Mouse (Mus musculus) frontal cortex, postnatal 36 days (tissue): Measurements from ENCODE around the gene Hdac4.
A peak's percentile ranks its signal among the peaks of the same experiment; 100 is the strongest.

Experiments used
- DNase-seq, 2 experiments: peaks; one replicate each; pipeline ENCODE4 v3.0.0; 2022; ENCODE audit warnings: low spot score in 2 of 2

The Hdac4 gene

DNA sequence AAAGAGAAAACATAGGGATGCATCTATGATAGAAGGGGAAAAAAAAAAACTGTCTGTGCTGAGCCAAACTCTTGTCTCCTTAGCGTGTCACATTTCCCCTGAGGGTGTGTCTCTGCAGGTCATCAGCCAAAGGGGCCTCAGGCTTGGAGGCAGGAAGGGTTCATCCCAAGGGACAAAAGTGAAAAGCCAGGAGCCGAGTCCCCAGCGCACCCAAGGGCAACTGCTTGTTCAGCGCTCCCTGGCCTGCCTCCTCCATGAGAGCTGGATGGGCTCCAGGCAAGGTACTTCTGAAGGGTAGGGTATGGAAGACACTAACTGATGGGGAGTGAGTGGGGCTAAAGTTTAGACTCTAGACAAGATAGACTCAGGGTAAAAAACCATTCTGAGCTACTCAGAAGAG is 273.8 kb downstream of the Hdac4 start:
- DNase-seq = no peak

DNA sequence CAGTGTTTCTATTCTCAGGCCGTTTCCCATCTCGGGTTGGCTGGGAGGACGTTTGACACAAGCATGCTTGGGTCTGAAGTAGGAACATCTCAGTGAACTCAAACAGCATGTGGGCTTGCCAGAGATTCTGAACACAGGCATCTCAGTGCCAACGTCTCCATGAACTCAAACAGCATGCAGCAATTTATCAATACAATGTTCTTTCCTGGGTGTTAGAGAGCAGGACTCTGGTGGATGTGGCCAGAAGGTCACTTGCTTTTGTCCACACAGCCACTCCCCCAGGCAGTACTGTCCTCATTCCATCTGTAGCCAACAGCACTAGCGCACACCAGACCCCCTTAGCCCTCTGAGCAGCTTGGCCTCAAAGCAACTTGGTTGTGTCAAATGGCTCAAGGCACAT is 274.2 kb downstream of the Hdac4 start:
- DNase-seq = no peak

GRCm38 (mm10) chr1:91920038-91920589 is 275.4 kb downstream of the Hdac4 start:
- peak in 1 of 2 experiments; percentile 59 for DNase-seq

- DNase-seq = no peak
These were observed 277.2 kb downstream of the Hdac4 start for GRCm38 (mm10) chr1:91918257-91918800.

- no peak for DNase-seq
These were observed 277.9 kb downstream of the Hdac4 start for GRCm38 (mm10) chr1:91917596-91917995.

GRCm38 (mm10) chr1:91915961-91916360 is 279.5 kb downstream of the Hdac4 start:
- no peak for DNase-seq

- no peak for DNase-seq
These were observed 280.9 kb downstream of the Hdac4 start for GRCm38 (mm10) chr1:91914648-91915047.

- DNase-seq = no peak
These were observed 281.6 kb downstream of the Hdac4 start for GRCm38 (mm10) chr1:91913850-91914249.

DNA sequence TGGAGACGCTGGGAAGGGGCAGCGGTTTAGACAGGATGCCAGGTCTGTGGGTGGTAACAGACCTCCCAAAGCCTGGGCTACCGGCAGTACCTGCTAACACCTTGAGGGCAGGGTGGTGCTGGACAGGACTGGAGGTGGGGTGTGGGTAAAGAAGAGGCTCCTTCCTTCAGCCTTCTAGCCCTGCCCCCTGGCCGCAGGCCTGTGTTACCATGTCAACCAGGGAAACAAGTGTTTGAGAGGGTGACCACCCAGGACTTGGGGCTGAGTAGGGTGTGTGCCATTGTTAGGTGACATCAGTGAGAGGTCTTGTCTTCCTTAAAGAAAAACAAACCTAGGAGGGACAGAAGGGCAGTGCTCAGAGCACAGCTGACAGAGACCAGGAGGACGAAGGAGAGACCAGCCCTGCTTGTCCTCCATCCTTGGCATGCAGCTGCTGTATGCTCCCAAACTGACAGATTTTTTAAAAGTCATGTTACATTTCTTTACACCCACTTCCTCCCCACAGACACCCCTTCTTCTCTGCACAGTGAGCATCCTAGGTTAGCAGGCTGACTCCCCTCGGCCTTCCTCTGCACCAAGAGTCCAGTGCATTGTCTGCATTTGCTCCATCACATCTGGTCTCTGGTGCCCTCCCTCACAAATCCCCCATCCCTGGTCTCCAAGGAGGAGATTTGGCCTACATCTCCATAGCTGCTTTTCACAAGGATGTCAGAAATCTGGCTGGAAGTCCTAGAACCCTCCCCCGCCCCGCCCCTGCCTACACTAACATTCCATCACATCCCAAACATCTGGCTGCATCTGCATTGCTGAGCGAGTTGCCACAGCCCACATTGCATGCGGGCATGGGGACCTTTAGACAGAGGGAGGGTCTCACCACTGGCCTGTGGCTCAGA is 283.0 kb downstream of the Hdac4 start:
- DNase-seq = no peak

GRCm38 (mm10) chr1:91905268-91905667 is 290.2 kb downstream of the Hdac4 start:
- DNase-seq = no peak

DNA sequence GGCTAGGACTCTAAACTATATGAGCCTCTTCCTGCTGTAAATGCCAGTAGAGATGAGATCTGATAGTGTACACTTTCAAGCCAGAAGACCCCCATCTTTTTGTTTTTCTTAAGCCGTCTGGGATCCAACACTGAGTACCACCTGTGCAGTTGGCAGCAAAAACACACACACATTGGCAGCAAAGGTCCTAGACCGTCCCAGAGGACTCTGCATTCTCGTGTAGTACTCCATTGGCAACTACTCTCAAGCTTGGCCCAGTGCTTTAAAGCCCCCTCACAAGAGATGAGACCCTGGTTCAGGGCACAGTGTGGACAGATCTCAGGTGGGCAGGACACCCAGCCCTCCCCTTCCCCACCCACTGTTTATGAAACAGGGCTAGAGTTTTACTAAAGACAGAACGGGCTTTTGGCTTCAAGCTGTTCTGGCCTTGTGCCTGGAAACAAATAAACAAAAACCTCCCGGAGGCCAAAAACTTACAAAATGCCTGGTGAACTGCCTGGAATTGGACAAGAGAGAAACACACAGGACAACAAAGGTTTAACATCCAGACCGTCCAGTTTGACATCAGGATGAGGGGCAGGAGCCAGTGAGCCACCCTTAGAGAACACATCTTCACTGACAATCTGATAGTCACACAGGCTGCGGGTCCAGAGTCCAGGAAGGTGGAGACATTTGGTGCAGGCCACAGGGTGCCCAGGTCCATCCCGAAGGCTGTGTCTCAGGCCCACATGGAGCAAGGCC is 292.1 kb downstream of the Hdac4 start:
- no peak for DNase-seq

DNA sequence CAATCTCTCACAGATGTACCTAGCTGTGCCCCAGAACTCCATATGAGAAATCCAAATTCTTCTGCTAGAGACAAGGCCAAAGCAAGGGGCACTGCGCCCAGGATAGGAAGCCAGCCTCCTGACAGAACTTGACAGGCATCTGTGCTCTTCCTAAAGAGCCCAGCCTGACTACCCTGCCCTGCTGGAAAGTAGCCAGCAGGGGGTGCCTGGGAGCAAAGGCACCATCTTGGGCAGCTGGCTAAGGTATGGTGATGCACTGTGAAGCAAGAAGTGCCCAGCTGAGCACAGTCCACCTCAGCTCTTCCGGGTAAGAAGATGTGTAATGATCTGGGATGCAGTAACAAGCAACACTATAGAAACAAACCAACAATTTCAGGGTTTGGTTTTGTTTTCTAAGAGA is 298.4 kb downstream of the Hdac4 start:
- no peak for DNase-seq

DNA sequence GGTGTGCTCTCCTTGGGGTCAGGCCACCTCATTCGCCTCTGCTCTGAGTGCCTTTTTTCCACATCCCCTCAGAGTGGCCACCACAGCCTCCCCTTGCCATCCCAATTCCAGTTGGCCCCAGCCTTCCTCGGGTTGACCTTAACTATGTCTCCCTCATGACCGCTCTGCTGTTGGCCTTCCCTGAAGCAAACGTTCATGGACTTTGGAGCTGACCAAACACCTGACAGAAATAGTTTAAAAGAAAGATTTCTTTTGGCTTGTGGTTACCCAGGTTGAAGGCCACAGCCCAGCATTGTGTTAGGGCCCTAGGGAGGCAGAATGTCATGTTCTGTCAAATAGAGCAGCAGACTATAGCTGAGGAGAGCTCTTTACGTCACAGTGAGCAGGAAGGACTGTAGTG is 301.2 kb downstream of the Hdac4 start:
- DNase-seq = no peak

- no peak for DNase-seq
These were observed 301.9 kb downstream of the Hdac4 start for GRCm38 (mm10) chr1:91893598-91893997.

DNA sequence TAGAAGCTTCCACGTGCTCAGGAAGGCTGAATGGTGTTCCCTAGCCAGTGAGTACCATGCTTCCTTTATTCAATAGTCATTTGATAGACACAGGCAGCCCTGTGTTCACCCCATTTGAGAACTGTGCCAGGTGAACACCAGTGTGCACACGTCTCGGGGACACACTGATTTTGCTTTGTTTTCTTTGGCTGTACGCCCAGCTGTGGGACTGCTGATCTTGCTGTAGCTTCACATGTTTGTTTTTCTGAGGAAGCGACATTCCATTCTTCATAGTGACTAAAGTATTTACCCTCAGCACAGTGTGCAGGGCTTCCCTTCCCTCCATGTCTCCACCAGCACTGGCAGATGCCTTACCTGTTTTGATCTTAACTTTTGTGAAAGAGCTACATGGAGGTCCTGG is 312.4 kb downstream of the Hdac4 start:
- DNase-seq = no peak

GRCm38 (mm10) chr1:91880899-91881298 is 314.6 kb downstream of the Hdac4 start:
- peak; percentile 63 to 74 for DNase-seq

GRCm38 (mm10) chr1:91880156-91880555 is 315.3 kb downstream of the Hdac4 start:
- DNase-seq = peak; percentile 68 to 91
